Mouse (Mus musculus): ENCODE results near the gene Npepl1. TPM values are rescaled to one million over a fixed set of nuclear protein-coding genes. Genes with fewer than 3 reads are reported as not detected.

Gene Npepl1
- polyA plus RNA-seq (2012; rRNA removed) = 116 and 117 TPM in 2 replicates

DNA sequence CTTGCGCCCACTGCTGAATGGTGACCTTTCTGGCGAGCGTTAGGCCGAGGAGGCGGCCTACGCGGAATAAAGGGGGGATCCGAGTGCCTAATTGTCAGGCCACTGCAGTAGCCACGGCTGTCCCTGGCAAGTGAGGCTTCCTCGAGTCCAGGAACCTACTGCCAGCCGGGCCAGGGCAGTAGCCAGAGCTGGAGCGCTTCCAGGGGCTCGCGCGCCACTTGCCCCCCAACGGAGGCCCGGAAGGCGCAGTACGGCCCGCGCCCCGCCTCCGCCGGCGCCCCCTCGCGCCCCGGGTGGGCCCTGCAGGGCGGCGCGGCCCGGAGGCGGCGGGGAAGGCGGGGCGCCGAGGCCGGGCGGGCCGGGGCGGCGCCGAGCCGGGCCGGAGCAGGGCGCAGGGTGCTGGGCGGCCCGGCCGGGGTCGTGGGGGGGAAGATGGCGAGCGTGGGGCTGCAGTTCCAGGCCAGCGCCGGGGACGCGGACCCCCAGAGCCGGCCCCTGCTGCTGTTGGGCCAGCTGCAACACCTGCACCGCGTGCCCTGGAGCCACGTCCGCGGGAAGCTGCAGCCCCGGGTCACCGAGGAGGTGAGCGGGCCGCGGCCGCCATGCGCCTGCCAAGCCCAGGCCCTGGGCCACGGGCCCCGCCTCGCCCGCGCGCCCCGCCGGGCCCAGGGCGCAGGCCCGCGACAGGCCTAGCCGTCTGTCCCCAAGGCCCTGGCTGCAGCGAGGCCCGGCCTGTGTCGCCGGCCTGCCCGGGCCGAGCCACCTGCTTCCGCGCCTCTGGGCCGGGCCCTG, at the start of gene Npepl1:
TSS of gene Npepl1 (plus strand) at position 359 of the 792 bp plus-strand sequence.
- 1% methylated on average over 84 of the region's 90 CpGs for WGBS

DNA sequence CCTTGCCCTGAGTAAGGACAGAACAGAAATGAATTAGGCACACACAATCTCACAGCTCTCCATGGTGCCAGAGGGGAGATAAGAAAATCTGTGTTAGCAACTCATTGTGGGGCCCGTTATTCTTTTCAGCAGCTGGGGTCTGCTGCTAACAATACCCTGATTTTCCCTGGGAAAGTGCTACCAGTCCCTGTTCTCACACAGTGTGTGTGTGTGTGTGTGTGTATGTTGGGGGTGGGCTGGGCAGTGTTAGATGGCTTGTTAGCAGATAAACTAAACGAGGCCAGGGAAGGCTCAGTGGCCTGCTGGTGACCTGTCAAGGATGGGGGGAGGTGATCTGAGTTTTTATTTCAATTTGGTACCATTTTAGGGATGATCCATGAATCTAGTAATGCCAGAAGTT, 48.9 kb upstream of the Npepl1 start:
- no peak for TF ChIP-seq POLR2A (IDR thresholded peaks at IDR 0.05; ENCODE audit: borderline replicate concordance, extremely low read depth, low read depth, low read length)
- TF ChIP-seq CTCF (IDR thresholded peaks at IDR 0.05; ENCODE audit: insufficient read depth, low read length) = no peak
- H3K4me1 ChIP-seq (ENCODE audit: control insufficient read depth, insufficient read depth, low read length) = no peaks in the 10 kb centered on the region
- no peak overlapping the region for H3K4me3 ChIP-seq (replicated peaks; ENCODE audit: extremely low read depth, low read depth, low read length)
- no peak for DNase-seq
- 24% methylated on average over 2 of the region's 2 CpGs for WGBS

More for the DNA sequence above, at the start of gene Npepl1:
- Histone ChIP-seq H3K4me1 (ENCODE audit: control insufficient read depth, insufficient read depth, low read length) (peaks cover 7% of the 10 kb centered on the region), H3K4me3 (replicated peaks; ENCODE audit: extremely low read depth, low read depth, low read length) (peak within 1 kb of the TSS; percentile 69)
- TF ChIP-seq POLR2A (IDR thresholded peaks at IDR 0.05; ENCODE audit: borderline replicate concordance, extremely low read depth, low read depth, low read length) = no peak
- TF ChIP-seq CTCF (IDR thresholded peaks at IDR 0.05; ENCODE audit: insufficient read depth, low read length) = no peak
- DNase-seq = peak; percentile 75

DNA sequence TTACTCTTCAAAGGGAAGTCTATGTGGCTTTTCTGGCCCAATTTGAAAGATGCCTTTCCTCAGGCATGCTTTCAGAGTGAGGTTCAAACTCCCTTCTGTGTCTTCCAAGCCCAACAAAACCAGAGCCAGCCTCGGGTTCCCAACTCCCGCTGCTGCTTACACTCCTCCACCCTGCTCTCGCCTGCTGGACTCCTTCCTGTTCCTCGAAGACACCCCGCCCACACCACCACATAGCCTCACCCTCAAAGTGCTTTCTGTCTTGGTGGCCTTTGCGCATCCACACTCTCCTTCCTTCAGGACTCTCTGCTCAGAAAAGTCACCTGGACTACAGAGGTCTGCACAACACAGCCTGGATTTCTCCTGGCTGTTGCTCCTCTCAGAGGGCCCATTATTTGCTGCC, 47.1 kb upstream of the Npepl1 start:
- no peak for TF ChIP-seq POLR2A (IDR thresholded peaks at IDR 0.05; ENCODE audit: borderline replicate concordance, extremely low read depth, low read depth, low read length)
- TF ChIP-seq CTCF (IDR thresholded peaks at IDR 0.05; ENCODE audit: insufficient read depth, low read length) = no peak
- Histone ChIP-seq H3K4me1 (ENCODE audit: control insufficient read depth, insufficient read depth, low read length) (no peaks in the 10 kb centered on the region), H3K4me3 (replicated peaks; ENCODE audit: extremely low read depth, low read depth, low read length) (no peak overlapping the region)
- no peak for DNase-seq
- WGBS = 51% methylated on average over 6 of the region's 6 CpGs

DNA sequence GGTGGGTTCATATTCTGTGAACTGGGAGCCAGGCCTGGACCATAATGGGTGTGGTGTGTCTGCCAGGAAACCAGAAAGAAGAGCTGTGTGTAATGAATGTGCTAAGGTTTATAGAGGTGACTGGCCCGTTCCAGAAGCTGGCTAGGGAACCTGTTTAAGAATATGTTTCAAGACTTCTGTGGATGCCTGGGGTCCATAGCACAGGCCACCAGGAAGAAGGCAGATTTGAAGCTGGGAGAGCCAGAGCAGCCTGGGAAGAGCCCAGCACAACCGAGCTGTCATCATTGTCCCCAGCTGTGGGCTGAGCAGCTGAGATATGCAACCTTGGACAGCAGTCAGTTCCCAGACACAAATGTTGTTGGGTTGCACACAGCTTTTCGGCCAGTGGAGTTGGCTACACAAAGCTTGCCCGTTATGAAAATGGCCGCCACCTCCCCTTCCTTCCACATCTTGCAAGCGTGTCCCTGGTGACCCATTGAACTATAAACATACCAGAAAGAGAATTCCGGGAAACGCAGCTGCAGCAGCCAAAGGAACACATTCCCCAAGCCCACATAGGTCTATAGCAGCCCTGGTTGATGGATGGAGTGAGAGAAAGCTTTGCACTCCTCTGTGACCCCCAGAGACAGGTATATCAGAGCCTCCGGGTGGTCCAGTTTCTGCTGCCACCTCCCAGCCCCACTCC, 46.5 kb upstream of the Npepl1 start:
- no peak for DNase-seq
- WGBS = 41% methylated on average over 9 of the region's 9 CpGs
- TF ChIP-seq CTCF (IDR thresholded peaks at IDR 0.05; ENCODE audit: insufficient read depth, low read length) (no peak), POLR2A (IDR thresholded peaks at IDR 0.05; ENCODE audit: borderline replicate concordance, extremely low read depth, low read depth, low read length) (no peak)
- H3K4me3 ChIP-seq (replicated peaks; ENCODE audit: extremely low read depth, low read depth, low read length) = no peak overlapping the region
- H3K4me1 ChIP-seq (ENCODE audit: control insufficient read depth, insufficient read depth, low read length) = no peaks in the 10 kb centered on the region

DNA sequence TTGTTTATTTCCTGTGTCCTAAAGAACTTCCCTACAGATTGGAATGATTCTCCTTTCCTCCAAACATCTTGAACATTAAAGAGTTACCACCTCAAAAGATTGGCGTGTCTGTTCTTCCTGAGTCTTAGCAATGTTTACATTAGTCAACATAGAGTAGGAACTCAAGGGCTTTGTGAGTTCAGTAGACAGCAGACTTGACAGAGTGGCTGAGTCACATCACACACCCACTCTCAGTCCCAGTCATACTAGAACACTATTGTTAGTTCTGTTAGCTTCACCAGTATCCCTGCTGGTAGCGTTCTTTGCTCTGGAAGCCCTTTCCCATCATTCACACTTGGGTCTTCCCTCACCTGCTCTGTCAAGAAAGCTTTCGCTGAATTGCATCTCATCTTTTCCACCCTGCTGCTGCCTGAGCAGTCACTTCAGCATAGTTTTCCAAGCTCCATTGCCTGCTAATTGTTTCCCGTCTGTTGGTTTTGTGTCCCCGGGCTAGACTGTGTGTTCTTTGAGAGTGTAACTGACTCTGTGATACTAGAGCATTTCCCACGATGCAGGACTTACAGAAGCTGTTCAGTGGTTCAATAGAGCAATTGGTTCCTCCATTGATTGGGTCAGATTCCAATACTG, 42.2 kb upstream of the Npepl1 start:
- no peak for TF ChIP-seq CTCF (IDR thresholded peaks at IDR 0.05; ENCODE audit: insufficient read depth, low read length)
- 67% methylated on average over 6 of the region's 6 CpGs for WGBS
- no peaks in the 10 kb centered on the region for H3K4me1 ChIP-seq (ENCODE audit: control insufficient read depth, insufficient read depth, low read length)

DNA sequence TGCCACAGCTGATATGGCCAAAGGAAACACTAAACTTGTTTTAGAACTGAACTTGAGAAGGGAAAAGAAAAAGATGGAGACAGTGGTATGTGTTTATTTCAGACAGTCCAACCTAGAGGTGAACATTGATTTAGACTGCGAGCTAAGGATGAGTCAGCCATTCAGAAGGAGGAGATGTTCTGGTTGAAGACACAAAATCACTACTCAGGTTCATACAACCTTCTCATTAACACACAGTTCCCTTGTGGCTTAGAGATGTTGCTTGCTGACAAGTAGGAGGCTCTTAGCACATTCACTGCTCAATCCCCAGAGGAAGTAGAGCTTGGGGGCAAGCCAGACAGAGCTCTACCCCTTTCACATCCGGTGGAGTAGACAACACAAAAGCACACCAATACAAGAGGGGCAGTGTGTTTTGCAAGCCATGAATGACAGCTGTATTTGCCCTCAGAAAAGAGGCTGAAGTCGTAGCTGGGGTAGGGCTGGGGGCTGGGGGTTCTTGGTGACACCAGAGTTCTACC, 40.6 kb upstream of the Npepl1 start:
- no peak for DNase-seq
- Histone ChIP-seq H3K4me3 (replicated peaks; ENCODE audit: extremely low read depth, low read depth, low read length) (no peak overlapping the region), H3K4me1 (ENCODE audit: control insufficient read depth, insufficient read depth, low read length) (no peaks in the 10 kb centered on the region)
- no peak for TF ChIP-seq CTCF (IDR thresholded peaks at IDR 0.05; ENCODE audit: insufficient read depth, low read length)
- TF ChIP-seq POLR2A (IDR thresholded peaks at IDR 0.05; ENCODE audit: borderline replicate concordance, extremely low read depth, low read depth, low read length) = no peak
- 54% methylated on average over 3 of the region's 3 CpGs for WGBS

More for the DNA sequence above, 42.2 kb upstream of the Npepl1 start:
- no peak overlapping the region for H3K4me3 ChIP-seq (replicated peaks; ENCODE audit: extremely low read depth, low read depth, low read length)
- no peak for DNase-seq

DNA sequence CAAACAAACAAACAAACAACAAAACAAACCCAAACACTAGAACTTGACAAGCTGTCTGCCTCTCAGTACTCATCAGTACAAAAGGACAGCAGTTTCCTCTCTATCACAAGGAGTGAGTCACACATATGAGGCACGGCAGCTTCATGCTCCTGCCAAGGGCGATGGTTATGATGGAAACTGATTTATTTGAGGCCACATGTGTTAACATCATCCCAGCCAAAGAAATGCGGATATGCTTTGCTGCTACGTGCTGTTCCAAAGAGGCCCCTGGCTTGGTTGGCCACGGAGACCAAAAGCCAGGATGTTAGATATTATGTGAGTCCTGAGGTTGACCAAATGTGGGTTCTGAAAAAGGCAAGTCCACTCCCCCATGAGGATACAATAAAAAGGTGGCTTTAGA, 38.7 kb upstream of the Npepl1 start:
- Histone ChIP-seq H3K4me1 (ENCODE audit: control insufficient read depth, insufficient read depth, low read length) (peaks cover 7% of the 10 kb centered on the region), H3K4me3 (replicated peaks; ENCODE audit: extremely low read depth, low read depth, low read length) (no peak overlapping the region)
- TF ChIP-seq POLR2A (IDR thresholded peaks at IDR 0.05; ENCODE audit: borderline replicate concordance, extremely low read depth, low read depth, low read length) (no peak), CTCF (IDR thresholded peaks at IDR 0.05; ENCODE audit: insufficient read depth, low read length) (no peak)
- no peak for DNase-seq
- WGBS = 76% methylated on average over 5 of the region's 5 CpGs

DNA sequence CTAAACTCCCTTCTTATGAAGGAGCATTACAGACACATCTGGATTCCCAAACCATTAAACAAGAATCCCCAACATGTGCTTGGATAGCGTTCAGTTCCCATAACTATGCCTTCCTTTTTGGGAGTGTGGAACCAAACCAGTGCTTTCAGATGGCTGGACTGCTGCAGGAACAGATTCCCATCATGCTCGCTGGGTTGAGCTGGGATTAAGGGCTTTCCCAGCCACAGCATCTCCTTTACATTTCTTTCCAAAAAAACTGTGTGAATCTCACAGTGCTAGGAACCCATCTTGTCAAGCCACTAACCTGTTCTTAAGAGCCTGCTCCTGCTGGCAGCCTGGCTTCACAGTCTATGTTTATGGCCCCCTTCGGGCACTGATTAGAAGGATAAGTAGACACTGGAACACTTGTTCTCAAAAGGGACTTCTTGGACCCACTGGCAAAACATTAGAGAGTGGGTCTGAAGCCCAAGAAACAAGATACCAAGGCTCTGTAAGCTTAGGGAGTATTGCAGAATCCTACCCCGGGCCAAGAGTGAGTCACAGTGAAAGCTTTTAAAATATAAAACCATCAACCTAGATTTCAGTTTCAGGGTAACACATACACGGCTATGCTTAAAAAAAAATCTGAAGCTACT, 36.9 kb upstream of the Npepl1 start:
- H3K4me1 ChIP-seq (ENCODE audit: control insufficient read depth, insufficient read depth, low read length) = peaks cover 11% of the 10 kb centered on the region
- 67% methylated on average over 5 of the region's 5 CpGs for WGBS
- DNase-seq = no peak
- TF ChIP-seq CTCF (IDR thresholded peaks at IDR 0.05; ENCODE audit: insufficient read depth, low read length) = no peak
- no peak for TF ChIP-seq POLR2A (IDR thresholded peaks at IDR 0.05; ENCODE audit: borderline replicate concordance, extremely low read depth, low read depth, low read length)
- no peak overlapping the region for H3K4me3 ChIP-seq (replicated peaks; ENCODE audit: extremely low read depth, low read depth, low read length)

DNA sequence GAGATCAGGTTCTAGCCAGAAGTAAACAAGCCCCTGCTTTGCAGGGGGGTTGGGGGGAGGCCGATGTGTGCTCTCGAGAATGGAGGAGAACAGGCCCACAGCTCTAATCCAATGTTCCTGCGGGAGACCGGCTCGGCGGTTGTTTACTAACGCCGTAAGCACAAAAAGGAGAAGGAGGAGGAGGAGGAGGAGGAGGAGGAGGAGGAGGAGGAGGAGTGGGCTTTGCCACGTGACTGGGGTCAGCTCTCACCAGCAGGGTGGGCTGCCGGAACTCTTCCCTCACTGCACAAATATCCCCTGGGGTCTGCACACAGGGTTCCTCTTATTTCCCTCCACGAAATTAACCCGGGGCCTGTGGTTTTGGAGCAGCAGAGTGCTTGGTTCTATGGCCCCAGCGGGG, 35.5 kb upstream of the Npepl1 start:
- TF ChIP-seq CTCF (IDR thresholded peaks at IDR 0.05; ENCODE audit: insufficient read depth, low read length) (no peak), POLR2A (IDR thresholded peaks at IDR 0.05; ENCODE audit: borderline replicate concordance, extremely low read depth, low read depth, low read length) (no peak)
- peaks cover 11% of the 10 kb centered on the region for H3K4me1 ChIP-seq (ENCODE audit: control insufficient read depth, insufficient read depth, low read length)
- WGBS = 12% methylated on average over 11 of the region's 13 CpGs
- DNase-seq = no peak
- no peak overlapping the region for H3K4me3 ChIP-seq (replicated peaks; ENCODE audit: extremely low read depth, low read depth, low read length)

Data from lung, adult 2 months (tissue).